Mouse (Mus musculus) brain, embryonic 14.5 days (tissue): ENCODE results near the gene Xylt1.

Experiments
- CTCF ChIP-seq: fragments of 200-500 bp; IDR thresholded peaks from 2 replicates; pipeline ENCODE4 v1.5.1; 2012; ENCODE audit warnings: inconsistent platforms, mild to moderate bottlenecking, moderate library complexity, borderline replicate concordance; ENCODE audit not compliant: insufficient read depth, insufficient read length; ENCODE audit errors: extremely low read depth
- POLR2A ChIP-seq: fragments of 200-500 bp; IDR thresholded peaks from 2 replicates; pipeline ENCODE4 v1.6.1; 2012; ENCODE audit warnings: mild to moderate bottlenecking, inconsistent platforms, borderline replicate concordance; ENCODE audit not compliant: poor library complexity, insufficient read depth, insufficient read length, severe bottlenecking; ENCODE audit errors: extremely low read depth

DNA sequence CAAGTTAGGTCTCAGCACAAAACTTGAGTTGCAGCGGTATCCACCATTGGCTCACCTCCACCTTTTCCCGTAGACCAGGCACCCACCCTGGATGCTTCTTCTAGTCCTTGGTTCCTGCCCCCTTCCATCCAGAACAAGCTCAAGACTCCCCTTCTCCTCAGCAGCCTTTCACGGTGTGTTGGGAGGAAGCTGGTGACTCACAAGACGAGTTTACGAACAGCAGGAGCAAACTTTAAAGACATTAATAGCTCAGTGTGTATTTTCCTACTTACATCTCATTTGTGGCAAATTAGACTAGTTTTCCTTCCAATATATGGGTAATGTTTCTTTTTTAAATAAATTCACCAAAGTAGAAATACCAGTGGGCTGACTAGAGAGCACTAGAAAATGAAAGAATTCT, 110.7 kb downstream of the Xylt1 start:
- TF ChIP-seq CTCF (no peak), POLR2A (no peak)
